Mouse (Mus musculus): Measurements from ENCODE around the gene Mcm2. TPM values are rescaled to one million over a fixed set of nuclear protein-coding genes. Genes with fewer than 3 reads are reported as not detected.

The Mcm2 gene
- polyA plus RNA-seq, 1 experiment, result 10.2 TPM

- TF ChIP-seq POLR2A (IDR thresholded peaks at IDR 0.05; ENCODE audit: low read depth, low read length) (no peak), CTCF (conservative IDR thresholded peaks at IDR 0.05; ENCODE audit: insufficient read depth, insufficient read length, low read depth, low read length) (no peak)
- Histone ChIP-seq H3K4me1 (ENCODE audit: control insufficient read depth, insufficient read depth, low read length) (peaks cover 25% of the 10 kb centered on the region), H3K36me3 (ENCODE audit: control insufficient read depth, insufficient read depth, low read length) (no peaks in the 10 kb centered on the region), H3K27ac (ENCODE audit: insufficient read depth, low read depth, low read length) (no peak overlapping the region), H3K4me3 (ENCODE audit: insufficient read depth, low read depth, low read length) (no peak overlapping the region), H3K27me3 (replicated peaks; ENCODE audit: control insufficient read depth, insufficient read depth, low read length) (no peaks in the 10 kb centered on the region)
- WGBS, result 29% methylated on average over 3 of the region's 3 CpGs
- peak; percentile 47 for DNase-seq
Observed at GRCm38 (mm10) chr6:88926870-88927269, 28.3 kb upstream of the Mcm2 start.

- no peak for DNase-seq
- Histone ChIP-seq H3K4me3 (ENCODE audit: insufficient read depth, low read depth, low read length) (no peak overlapping the region), H3K4me1 (ENCODE audit: control insufficient read depth, insufficient read depth, low read length) (peaks cover 25% of the 10 kb centered on the region), H3K36me3 (ENCODE audit: control insufficient read depth, insufficient read depth, low read length) (no peaks in the 10 kb centered on the region), H3K27me3 (replicated peaks; ENCODE audit: control insufficient read depth, insufficient read depth, low read length) (no peaks in the 10 kb centered on the region), H3K27ac (ENCODE audit: insufficient read depth, low read depth, low read length) (no peak overlapping the region)
- WGBS, result 61% methylated on average over 4 of the region's 4 CpGs
- TF ChIP-seq POLR2A (IDR thresholded peaks at IDR 0.05; ENCODE audit: low read depth, low read length) (no peak), CTCF (conservative IDR thresholded peaks at IDR 0.05; ENCODE audit: insufficient read depth, insufficient read length, low read depth, low read length) (no peak)
Observed at GRCm38 (mm10) chr6:88925640-88926205, 27.1 kb upstream of the Mcm2 start.

GRCm38 (mm10) chr6:88924502-88925275 is 26.1 kb upstream of the Mcm2 start:
- WGBS, result 2% methylated on average over 5 of the region's 5 CpGs
- peak; percentile 93 for DNase-seq
- TF ChIP-seq POLR2A (IDR thresholded peaks at IDR 0.05; ENCODE audit: low read depth, low read length), result no peak
- TF ChIP-seq CTCF (conservative IDR thresholded peaks at IDR 0.05; ENCODE audit: insufficient read depth, insufficient read length, low read depth, low read length), result no peak
- Histone ChIP-seq H3K4me3 (ENCODE audit: insufficient read depth, low read depth, low read length) (no peak overlapping the region), H3K4me1 (ENCODE audit: control insufficient read depth, insufficient read depth, low read length) (peaks cover 25% of the 10 kb centered on the region), H3K36me3 (ENCODE audit: control insufficient read depth, insufficient read depth, low read length) (no peaks in the 10 kb centered on the region), H3K27me3 (replicated peaks; ENCODE audit: control insufficient read depth, insufficient read depth, low read length) (no peaks in the 10 kb centered on the region), H3K27ac (ENCODE audit: insufficient read depth, low read depth, low read length) (peak overlapping the region; percentile 77)

- H3K36me3 ChIP-seq (ENCODE audit: control insufficient read depth, insufficient read depth, low read length), result no peaks in the 10 kb centered on the region
- H3K4me1 ChIP-seq (ENCODE audit: control insufficient read depth, insufficient read depth, low read length), result peaks cover under 1% of the 10 kb centered on the region; the same call in 1 of the 2 replicates
- no peak for TF ChIP-seq CTCF (conservative IDR thresholded peaks at IDR 0.05; ENCODE audit: insufficient read depth, insufficient read length, low read depth, low read length)
- no peak for TF ChIP-seq POLR2A (IDR thresholded peaks at IDR 0.05; ENCODE audit: low read depth, low read length)
- DNase-seq, result no peak
- H3K4me3 ChIP-seq (ENCODE audit: insufficient read depth, low read depth, low read length), result no peak overlapping the region
- no peaks in the 10 kb centered on the region for H3K27me3 ChIP-seq (replicated peaks; ENCODE audit: control insufficient read depth, insufficient read depth, low read length)
- no peak overlapping the region for H3K27ac ChIP-seq (ENCODE audit: insufficient read depth, low read depth, low read length)
- WGBS, result 92% methylated on average over 8 of the region's 8 CpGs
Observed at GRCm38 (mm10) chr6:88918802-88919201, 20.2 kb upstream of the Mcm2 start.

- no peaks in the 10 kb centered on the region for H3K4me1 ChIP-seq (ENCODE audit: control insufficient read depth, insufficient read depth, low read length)
- H3K27ac ChIP-seq (ENCODE audit: insufficient read depth, low read depth, low read length), result no peak overlapping the region
- no peaks in the 10 kb centered on the region for H3K36me3 ChIP-seq (ENCODE audit: control insufficient read depth, insufficient read depth, low read length)
- H3K27me3 ChIP-seq (replicated peaks; ENCODE audit: control insufficient read depth, insufficient read depth, low read length), result no peaks in the 10 kb centered on the region
- no peak overlapping the region for H3K4me3 ChIP-seq (ENCODE audit: insufficient read depth, low read depth, low read length)
- peak; percentile 64 for DNase-seq
- TF ChIP-seq POLR2A (IDR thresholded peaks at IDR 0.05; ENCODE audit: low read depth, low read length) (no peak), CTCF (conservative IDR thresholded peaks at IDR 0.05; ENCODE audit: insufficient read depth, insufficient read length, low read depth, low read length) (peak; percentile 77)
- WGBS, result 64% methylated on average over 1 of the region's 1 CpGs
Observed at GRCm38 (mm10) chr6:88916153-88916552, 17.6 kb upstream of the Mcm2 start.

GRCm38 (mm10) chr6:88915510-88915909 is 16.9 kb upstream of the Mcm2 start:
- no peak for DNase-seq

GRCm38 (mm10) chr6:88914799-88915198 is 16.2 kb upstream of the Mcm2 start:
- H3K36me3 ChIP-seq (ENCODE audit: control insufficient read depth, insufficient read depth, low read length), result no peaks in the 10 kb centered on the region
- no peak for DNase-seq
- 53% methylated on average over 5 of the region's 5 CpGs for WGBS

More at GRCm38 (mm10) chr6:88915510-88915909, 16.9 kb upstream of the Mcm2 start:
- Histone ChIP-seq H3K27me3 (replicated peaks; ENCODE audit: control insufficient read depth, insufficient read depth, low read length) (no peaks in the 10 kb centered on the region), H3K4me1 (ENCODE audit: control insufficient read depth, insufficient read depth, low read length) (no peaks in the 10 kb centered on the region), H3K4me3 (ENCODE audit: insufficient read depth, low read depth, low read length) (no peak overlapping the region), H3K27ac (ENCODE audit: insufficient read depth, low read depth, low read length) (no peak overlapping the region), H3K36me3 (ENCODE audit: control insufficient read depth, insufficient read depth, low read length) (no peaks in the 10 kb centered on the region)
- no peak for TF ChIP-seq POLR2A (IDR thresholded peaks at IDR 0.05; ENCODE audit: low read depth, low read length)
- no peak for TF ChIP-seq CTCF (conservative IDR thresholded peaks at IDR 0.05; ENCODE audit: insufficient read depth, insufficient read length, low read depth, low read length)
- 84% methylated on average over 4 of the region's 4 CpGs for WGBS

More at GRCm38 (mm10) chr6:88914799-88915198, 16.2 kb upstream of the Mcm2 start:
- Histone ChIP-seq H3K4me3 (ENCODE audit: insufficient read depth, low read depth, low read length) (no peak overlapping the region), H3K4me1 (ENCODE audit: control insufficient read depth, insufficient read depth, low read length) (no peaks in the 10 kb centered on the region), H3K27me3 (replicated peaks; ENCODE audit: control insufficient read depth, insufficient read depth, low read length) (no peaks in the 10 kb centered on the region), H3K27ac (ENCODE audit: insufficient read depth, low read depth, low read length) (no peak overlapping the region)
- TF ChIP-seq CTCF (conservative IDR thresholded peaks at IDR 0.05; ENCODE audit: insufficient read depth, insufficient read length, low read depth, low read length), result no peak
- no peak for TF ChIP-seq POLR2A (IDR thresholded peaks at IDR 0.05; ENCODE audit: low read depth, low read length)
